ENCODE assay signal across 8 mouse cellular contexts in the genomic region with DNA sequence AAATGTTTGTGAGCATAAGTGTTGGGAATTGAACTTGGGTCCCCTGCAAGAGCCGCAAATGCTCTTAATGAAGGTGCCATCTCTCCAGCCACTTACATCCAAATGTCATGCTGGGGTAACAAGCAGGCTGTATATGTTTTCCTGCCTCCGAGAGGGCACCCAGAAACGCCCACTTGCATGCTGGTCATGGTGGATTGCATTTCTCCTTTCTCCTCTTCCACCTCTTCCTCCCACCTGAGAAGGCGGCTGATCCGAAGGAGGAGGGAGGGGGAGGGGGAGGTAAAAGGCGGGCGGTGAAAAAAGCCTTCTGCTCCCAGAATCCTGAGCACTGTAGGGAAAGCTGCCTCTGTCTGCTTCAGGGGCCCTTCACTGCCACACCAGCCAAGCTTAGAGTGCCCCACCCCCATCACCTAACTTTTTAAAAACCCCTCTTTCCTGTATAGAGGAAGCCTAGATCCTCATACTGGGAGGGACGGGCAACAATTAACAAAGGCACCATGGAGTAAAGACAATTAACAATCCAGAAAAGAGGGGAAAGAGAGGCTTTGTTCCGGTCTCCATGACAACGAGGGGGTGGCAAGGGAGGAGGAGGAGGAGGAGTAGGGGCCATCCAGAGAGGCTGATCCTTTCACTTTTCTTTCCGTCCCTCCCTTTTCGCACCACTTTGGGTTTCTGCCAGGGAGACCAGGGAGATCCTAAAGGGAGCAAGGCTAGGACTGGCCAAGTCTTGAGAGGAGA. TPM values are rescaled to one million over a fixed set of nuclear protein-coding genes. Genes with fewer than 3 reads are reported as not detected.
DNase-seq lines count a peak whose midpoint lies in the region; ATAC-seq and TF ChIP-seq lines count a peak whose summit lies in the region.

No protein-coding gene starts in this region.

- ATAC-seq in heart, embryonic 16.5 days (replicated peaks; ENCODE audit: extremely low read depth, insufficient read depth, low FRiP score), result 0 out of 2 replicates have a peak, but pooled peaks have one; percentile 44
- peak; percentile 81 for ATAC-seq in lung, embryonic 16.5 days (ENCODE audit: low read depth)

- H3K27me3 ChIP-seq in heart, embryonic 16.5 days (ENCODE audit: control insufficient read depth, insufficient read depth, low read length), result no peaks in the 10 kb centered on the region
- no peaks in the 10 kb centered on the region for H3K27me3 ChIP-seq in lung, embryonic 16.5 days (ENCODE audit: control insufficient read depth, insufficient read depth, low read depth, low read length)
- H3K27me3 ChIP-seq in thymus, adult 2 months (ENCODE audit: control insufficient read depth, insufficient read depth, low read length), result no peaks in the 10 kb centered on the region

- no peak overlapping the region for H3K27ac ChIP-seq in heart, embryonic 16.5 days (ENCODE audit: low read length)
- peak overlapping the region; percentile 23; the same call in 1 of the 2 replicates for H3K27ac ChIP-seq in lung, embryonic 16.5 days (ENCODE audit: low read length)
- no peak overlapping the region for H3K27ac ChIP-seq in thymus, adult 2 months (ENCODE audit: control insufficient read depth, insufficient read depth, low read length)

- TF ChIP-seq POLR2A in thymus, adult 2 months (IDR thresholded peaks at IDR 0.05; ENCODE audit: control insufficient read depth, extremely low read depth, insufficient read depth, low read length, poor library complexity), result no peak

- H3K36me3 ChIP-seq in heart, embryonic 16.5 days (ENCODE audit: control insufficient read depth, insufficient read depth), result no peaks in the 10 kb centered on the region
- H3K36me3 ChIP-seq in lung, embryonic 16.5 days (ENCODE audit: control insufficient read depth, insufficient read depth, low read length), result no peaks in the 10 kb centered on the region
- no peaks in the 10 kb centered on the region for H3K36me3 ChIP-seq in thymus, adult 2 months (ENCODE audit: control insufficient read depth, insufficient read depth, low read length)

- no peak for TF ChIP-seq CTCF in thymus, adult 2 months (IDR thresholded peaks at IDR 0.05; ENCODE audit: borderline replicate concordance, control insufficient read depth, extremely low read depth, insufficient read depth, low read length, poor library complexity)

- DNase-seq in adrenal gland, adult 2 months, result peak; percentile 61
- DNase-seq in adrenal gland, adult 18-20 months (ENCODE audit: low spot score in 2 of 2), result no peak
- peak; percentile 73 for DNase-seq in embryo, embryonic 11 days
- peak; percentile 68 to 75 for DNase-seq in kidney, postnatal 4 days
- peak; percentile 36 for DNase-seq in right cerebral cortex, postnatal 14 days
- DNase-seq in thymus, adult 2 months, result no peak

- H3K4me3 ChIP-seq in heart, embryonic 16.5 days (ENCODE audit: low read length), result peak overlapping the region; percentile 42
- peak overlapping the region; percentile 41 for H3K4me3 ChIP-seq in lung, embryonic 16.5 days (ENCODE audit: low read length)
- no peak overlapping the region for H3K4me3 ChIP-seq in thymus, adult 2 months (ENCODE audit: control insufficient read depth, insufficient read depth, low read length)

- peak overlapping the region; percentile 61 for H3K4me2 ChIP-seq in heart, embryonic 16.5 days (ENCODE audit: low read depth, low read length)
- H3K4me2 ChIP-seq in lung, embryonic 16.5 days (ENCODE audit: low read depth, low read length), result peak overlapping the region; percentile 58

- peaks cover 3% of the 10 kb centered on the region; the same call in 1 of the 2 replicates for H3K9me3 ChIP-seq in heart, embryonic 16.5 days (replicated peaks; ENCODE audit: control insufficient read depth, low read length)
- 0 out of 2 replicates have a peak, but pooled peaks cover 7% of the 10 kb centered on the region for H3K9me3 ChIP-seq in lung, embryonic 16.5 days (ENCODE audit: control insufficient read depth, low read length)

- H3K9ac ChIP-seq in heart, embryonic 16.5 days (ENCODE audit: low read length), result peak overlapping the region; percentile 51
- H3K9ac ChIP-seq in lung, embryonic 16.5 days (ENCODE audit: low read length), result peak overlapping the region; percentile 61

- 0 out of 2 replicates have a peak, but pooled peaks cover 2% of the 10 kb centered on the region for H3K4me1 ChIP-seq in heart, embryonic 16.5 days (ENCODE audit: control insufficient read depth, insufficient read depth, low read length)
- peaks cover 13% of the 10 kb centered on the region for H3K4me1 ChIP-seq in lung, embryonic 16.5 days (replicated peaks; ENCODE audit: control insufficient read depth, insufficient read depth, low read length)
- H3K4me1 ChIP-seq in thymus, adult 2 months (replicated peaks; ENCODE audit: control insufficient read depth, insufficient read depth, low read length), result peaks cover 8% of the 10 kb centered on the region

- WGBS in heart, embryonic 16.5 days, result 27% methylated on average over 10 of the region's 12 CpGs
- 8% methylated on average over 12 of the region's 12 CpGs for WGBS in lung, embryonic 16.5 days
- 75% methylated on average over 12 of the region's 12 CpGs for WGBS in thymus, adult 2 months

RNA-seq across cellular contexts. Expression of a gene that starts 10.0 kb away (rescaled TPM):
- 10 to 100 TPM; 14.5 to 18.0 TPM for total RNA-seq in adrenal gland, adult 2 months (2021)
- polyA plus RNA-seq in adrenal gland, adult 2 months (2012; rRNA removed), result 24.1 and 26.2 TPM in 2 replicates
- 10 to 100 TPM; 14.0 to 18.5 TPM for total RNA-seq in adrenal gland, adult 18-20 months (2021)
- polyA plus RNA-seq in heart, embryonic 16.5 days (2015; fragmentation: Nextera tagmentation; extraction: Ambion mirVana), result 4.3 and 5.8 TPM in 2 replicates
- 6.1 and 6.7 TPM in 2 replicates for polyA plus RNA-seq in lung, embryonic 16.5 days (2015; fragmentation: Nextera tagmentation; extraction: Ambion mirVana)
- polyA plus RNA-seq in thymus, adult 2 months (2012; rRNA removed), result 17.2 and 22.1 TPM in 2 replicates

Comparison
In these comparisons a context has a peak if more than half of its experiments do, and no peak if none do; other contexts are left out.
1. DNase-seq: peak in adrenal gland, adult 2 months (single experiment), embryo, embryonic 11 days (single experiment), kidney, postnatal 4 days (2 of 2) and right cerebral cortex, postnatal 14 days (single experiment); none in adrenal gland, adult 18-20 months (0 of 2) and thymus, adult 2 months (single experiment).